Mouse (Mus musculus): ENCODE results near the gene Simc1.

- TF ChIP-seq CTCF (conservative IDR thresholded peaks at IDR 0.05; ENCODE audit: insufficient read depth, insufficient read length, low read depth, low read length) (no peak), POLR2A (IDR thresholded peaks at IDR 0.05; ENCODE audit: low read depth, low read length) (no peak)
These were observed 92.6 kb downstream of the Simc1 start for GRCm38 (mm10) chr13:54596107-54596690.

Measured in kidney, adult 2 months (tissue).